ENCODE assay signal across 8 mouse cellular contexts in genomic region chr4:129125736-129126451, GRCm38 (mm10). TPM values are rescaled to one million over a fixed set of nuclear protein-coding genes. Genes with fewer than 3 reads are reported as not detected.
DNase-seq lines count a peak whose midpoint lies in the region; ATAC-seq and TF ChIP-seq lines count a peak whose summit lies in the region.

No protein-coding gene starts in this region.

- H3K4me2 ChIP-seq in heart, embryonic 13.5 days, result peak overlapping the region; percentile 62
- H3K4me2 ChIP-seq in limb, embryonic 13.5 days (replicated peaks), result peak overlapping the region; percentile 28; the same call in 1 of the 2 replicates
- peak overlapping the region; percentile 48 for H3K4me2 ChIP-seq in neural tube, embryonic 12.5 days (replicated peaks)

- in situ Hi-C loops in ES-E14 (cut with MboI; ENCODE audit: low sequenced_read_pairs in 2 of 2, unreplicated experiment in 2 of 2), result no loop called here

- H3K4me1 ChIP-seq in ES-E14 (ENCODE audit: control insufficient read depth in 2 of 2, insufficient read depth in 2 of 2, low read length in 2 of 2, poor library complexity in 1 of 2), result peaks cover 0 to 34% of the 10 kb centered on the region in 2 experiments; a peak in 3 of 4 replicates
- peaks cover 48% of the 10 kb centered on the region for H3K4me1 ChIP-seq in heart, embryonic 13.5 days
- H3K4me1 ChIP-seq in limb, embryonic 13.5 days, result peaks cover 50% of the 10 kb centered on the region
- H3K4me1 ChIP-seq in neural tube, embryonic 12.5 days, result peaks cover 43% of the 10 kb centered on the region

- H3K9me3 ChIP-seq in ES-E14 (ENCODE audit: control insufficient read depth, insufficient read depth, low read depth, low read length), result no peaks in the 10 kb centered on the region
- H3K9me3 ChIP-seq in heart, embryonic 13.5 days, result no peaks in the 10 kb centered on the region
- no peaks in the 10 kb centered on the region for H3K9me3 ChIP-seq in limb, embryonic 13.5 days
- no peaks in the 10 kb centered on the region for H3K9me3 ChIP-seq in neural tube, embryonic 12.5 days

- H3K27ac ChIP-seq in ES-E14 (ENCODE audit: insufficient read depth, low read depth, low read length, poor library complexity, severe bottlenecking), result no peak overlapping the region
- H3K27ac ChIP-seq in heart, embryonic 13.5 days (replicated peaks), result no peak overlapping the region
- no peak overlapping the region for H3K27ac ChIP-seq in limb, embryonic 13.5 days
- no peak overlapping the region; the same call in 1 of the 2 replicates for H3K27ac ChIP-seq in neural tube, embryonic 12.5 days

- WGBS in heart, embryonic 13.5 days, result 7% methylated on average over 19 of the region's 19 CpGs
- WGBS in limb, embryonic 13.5 days, result 24% methylated on average over 19 of the region's 19 CpGs
- 28% methylated on average over 19 of the region's 19 CpGs for WGBS in neural tube, embryonic 12.5 days

- DNase-seq in ES-E14 (ENCODE audit: low read depth, low spot score), result no peak
- peak; percentile 40 for DNase-seq in ZHBTc4 (ENCODE audit: low read depth, low spot score)
- DNase-seq in urinary bladder, postnatal 4 days (ENCODE audit: low spot score in 2 of 2), result no peak
- no peak for DNase-seq in urinary bladder, postnatal 10 days (ENCODE audit: low spot score)
- DNase-seq in layer of hippocampus, adult 8-10 months (ENCODE audit: low spot score in 2 of 2), result no peak

- H3K4me3 ChIP-seq in ES-E14 (ENCODE audit: insufficient read depth in 1 of 2, low read depth in 1 of 2, low read length in 2 of 2, poor library complexity in 1 of 2, severe bottlenecking in 1 of 2), result peak overlapping the region; percentile 9 to 54; a peak in 2 of 4 replicates
- peak overlapping the region; percentile 34 for H3K4me3 ChIP-seq in heart, embryonic 13.5 days
- no peak overlapping the region for H3K4me3 ChIP-seq in limb, embryonic 13.5 days
- no peak overlapping the region for H3K4me3 ChIP-seq in neural tube, embryonic 12.5 days

- peaks cover 87% of the 10 kb centered on the region for H3K27me3 ChIP-seq in heart, embryonic 13.5 days (replicated peaks)
- H3K27me3 ChIP-seq in limb, embryonic 13.5 days, result peaks cover 63% of the 10 kb centered on the region
- peaks cover 36% of the 10 kb centered on the region for H3K27me3 ChIP-seq in neural tube, embryonic 12.5 days (replicated peaks)

- peak overlapping the region; percentile 32; the same call in 1 of the 2 replicates for H3K9ac ChIP-seq in ES-E14 (ENCODE audit: insufficient read depth, low read depth, low read length, poor library complexity, severe bottlenecking)
- H3K9ac ChIP-seq in heart, embryonic 13.5 days, result no peak overlapping the region
- H3K9ac ChIP-seq in limb, embryonic 13.5 days, result no peak overlapping the region
- no peak overlapping the region for H3K9ac ChIP-seq in neural tube, embryonic 12.5 days

- no peaks in the 10 kb centered on the region for H3K36me3 ChIP-seq in ES-E14 (ENCODE audit: control insufficient read depth, insufficient read depth, low read length, poor library complexity, severe bottlenecking)
- no peaks in the 10 kb centered on the region for H3K36me3 ChIP-seq in heart, embryonic 13.5 days
- H3K36me3 ChIP-seq in limb, embryonic 13.5 days, result no peaks in the 10 kb centered on the region
- H3K36me3 ChIP-seq in neural tube, embryonic 12.5 days, result no peaks in the 10 kb centered on the region

- no peak for ATAC-seq in heart, embryonic 13.5 days (ENCODE audit: extremely low read depth, insufficient number of reproducible peaks, low FRiP score, low TSS enrichment)
- ATAC-seq in limb, embryonic 13.5 days (ENCODE audit: low FRiP score, low read depth), result no peak
- no peak for ATAC-seq in neural tube, embryonic 12.5 days (ENCODE audit: low FRiP score, low read depth)

TF ChIP-seq in ES-E14, 5 proteins besides CTCF, POLR2A, EP300 and RAD21:
- no peak for TF ChIP-seq ZNF384 (IDR thresholded peaks at IDR 0.05; ENCODE audit: low read depth, low read length)
- no peak for TF ChIP-seq HCFC1 (IDR thresholded peaks at IDR 0.05; ENCODE audit: borderline replicate concordance, insufficient read depth, low read length)
- TF ChIP-seq MAFK (IDR thresholded peaks at IDR 0.05; ENCODE audit: insufficient read depth, low read depth, low read length), result no peak
- no peak for TF ChIP-seq ZC3H11A (IDR thresholded peaks at IDR 0.05; ENCODE audit: borderline replicate concordance, low read depth, low read length)
- TF ChIP-seq CHD2 (IDR thresholded peaks at IDR 0.05; ENCODE audit: low read depth, low read length), result no peak
TF ChIP-seq in ES-E14: peak in this region for 0.

RNA-seq across cellular contexts. Expression of gene Hpca, which starts 4.1 kb away (rescaled TPM):
- 4.4 and 6.1 TPM in 2 replicates for total RNA-seq in ES-E14 (2012; rRNA removed)
- polyA plus RNA-seq in heart, embryonic 13.5 days (2015; fragmentation: Nextera tagmentation; extraction: Ambion mirVana), result 0.25 and 0.37 TPM in 2 replicates
- 1.2 and 1.3 TPM in 2 replicates for polyA plus RNA-seq in limb, embryonic 13.5 days (2015; fragmentation: Nextera tagmentation; extraction: Ambion mirVana)
- polyA plus RNA-seq in neural tube, embryonic 12.5 days (2016; fragmentation: Nextera tagmentation; extraction: Ambion mirVana), result 19.8 and 21.3 TPM in 2 replicates
- total RNA-seq in layer of hippocampus, adult 8-10 months (2022), result 1,000 to 10,000 TPM; 1,891 to 2,020 (median 1,922) TPM

RNA-seq across cellular contexts. Expression of gene Fndc5, which starts 10.9 kb away (rescaled TPM):
- 1.2 and 1.5 TPM in 2 replicates for total RNA-seq in ES-E14 (2012; rRNA removed)
- polyA plus RNA-seq in heart, embryonic 13.5 days (2015; fragmentation: Nextera tagmentation; extraction: Ambion mirVana), result 5.6 and 7.1 TPM in 2 replicates
- 20.0 and 21.3 TPM in 2 replicates for polyA plus RNA-seq in limb, embryonic 13.5 days (2015; fragmentation: Nextera tagmentation; extraction: Ambion mirVana)
- polyA plus RNA-seq in neural tube, embryonic 12.5 days (2016; fragmentation: Nextera tagmentation; extraction: Ambion mirVana), result 21.7 and 21.8 TPM in 2 replicates
- 10 to 100 TPM; 65.6 to 77.6 (median 69.9) TPM for total RNA-seq in layer of hippocampus, adult 8-10 months (2022)

RNA-seq across cellular contexts. Expression of gene Tmem54, which starts 20.5 kb away (rescaled TPM):
- total RNA-seq in ES-E14 (2012; rRNA removed), result 10.0 and 18.8 TPM in 2 replicates
- polyA plus RNA-seq in heart, embryonic 13.5 days (2015; fragmentation: Nextera tagmentation; extraction: Ambion mirVana), result 1.0 and 1.1 TPM in 2 replicates
- polyA plus RNA-seq in limb, embryonic 13.5 days (2015; fragmentation: Nextera tagmentation; extraction: Ambion mirVana), result 5.0 and 5.6 TPM in 2 replicates
- polyA plus RNA-seq in neural tube, embryonic 12.5 days (2016; fragmentation: Nextera tagmentation; extraction: Ambion mirVana), result 0.68 and 0.79 TPM in 2 replicates
- total RNA-seq in layer of hippocampus, adult 8-10 months (2022), result not detected

Comparison
In these comparisons a context has a peak if more than half of its experiments do, and no peak if none do; other contexts are left out.
1. H3K4me3 ChIP-seq: peak in ES-E14 (2 of 2) and heart, embryonic 13.5 days (single experiment); none in limb, embryonic 13.5 days (single experiment) and neural tube, embryonic 12.5 days (single experiment).
2. Peak in every context shown above with its lines, with median percentiles within 50 percentile points of each other: H3K4me2 ChIP-seq.